Mouse (Mus musculus) kidney, embryonic 16.5 days (tissue): ENCODE results near the gene Efcab7. TPM values are rescaled to one million over a fixed set of nuclear protein-coding genes. Genes with fewer than 3 reads are reported as not detected.

Source experiments
- ATAC-seq: fragments of 200-750 bp; cut with Nextera tagmentation; 2 replicates; pipeline ENCODE4 v1.8.0; 2017; ENCODE audit warnings: moderate TSS enrichment; ENCODE audit not compliant: low FRiP score, low TSS enrichment
- H3K27ac ChIP-seq: fragments of 300-500 bp; sonication (generic); 2 replicates; pipeline ENCODE4 v1.5.1; 2014; ENCODE audit warnings: low read length
- H3K27me3 ChIP-seq: fragments of 300-500 bp; sonication (generic); 2 replicates; pipeline ENCODE4 v1.6.1; 2014; ENCODE audit warnings: low read length, control low read depth, mixed read lengths; ENCODE audit not compliant: insufficient read depth
- H3K36me3 ChIP-seq: fragments of 300-500 bp; sonication (generic); 2 replicates; pipeline ENCODE4 v1.6.1; 2014; ENCODE audit warnings: low read length, control low read depth, mixed read lengths; ENCODE audit not compliant: insufficient read depth
- H3K4me1 ChIP-seq: fragments of 300-500 bp; sonication (generic); 2 replicates; pipeline ENCODE4 v1.6.1; 2014; ENCODE audit warnings: low read length, control low read depth, mixed read lengths; ENCODE audit not compliant: insufficient read depth
- H3K4me2 ChIP-seq: fragments of 300-500 bp; sonication (generic); replicated peaks from 2 replicates; pipeline ENCODE4 v1.6.1; 2014; ENCODE audit warnings: low read depth, low read length
- H3K4me3 ChIP-seq: fragments of 300-500 bp; sonication (generic); 2 replicates; pipeline ENCODE4 v1.5.1; 2014; ENCODE audit warnings: mild to moderate bottlenecking, low read length
- H3K9ac ChIP-seq: fragments of 300-500 bp; sonication (generic); replicated peaks from 2 replicates; pipeline ENCODE4 v1.6.1; 2014; ENCODE audit warnings: low read length
- H3K9me3 ChIP-seq: fragments of 300-500 bp; sonication (generic); 2 replicates; pipeline ENCODE4 v1.6.1; 2016; ENCODE audit warnings: low read length, control low read depth
- WGBS: fragments of 180-500 bp; shearing (Covaris S2); extraction: QIAGEN DNeasy Blood & Tissue Kit; methylation state at CpG from one replicate; pipeline ENCODE4 v1.1.7; 2014; 5-methylcytosine and 5-hydroxymethylcytosine counted together
- polyA plus RNA-seq: library from polyadenylated mRNA; unstranded; fragments of >200 nt; fragmentation: Nextera tagmentation; extraction: Ambion mirVana; gene quantifications from 2 replicates; pipeline ENCODE4 v1.2.1, GENCODE M21; 2015

Efcab7 gene
- polyA plus RNA-seq, 1 experiment from 2014 or later, result 21.4 TPM

- no peaks in the 10 kb centered on the region for H3K27me3 ChIP-seq
- 72% methylated on average over 10 of the region's 10 CpGs for WGBS
- no peak overlapping the region for H3K9ac ChIP-seq
- no peak overlapping the region for H3K4me2 ChIP-seq
- H3K9me3 ChIP-seq, result no peaks in the 10 kb centered on the region
- H3K4me3 ChIP-seq, result no peak overlapping the region
- no peak for ATAC-seq
- H3K27ac ChIP-seq, result no peak overlapping the region
- H3K4me1 ChIP-seq, result no peaks in the 10 kb centered on the region
- no peaks in the 10 kb centered on the region for H3K36me3 ChIP-seq
These were observed 112.8 kb downstream of the Efcab7 start for GRCm38 (mm10) chr4:99941655-99942414.

- no peak overlapping the region for H3K27ac ChIP-seq
- 65% methylated on average over 2 of the region's 2 CpGs for WGBS
- H3K4me2 ChIP-seq, result no peak overlapping the region
- no peak for ATAC-seq
- H3K36me3 ChIP-seq, result no peaks in the 10 kb centered on the region
- H3K4me3 ChIP-seq, result no peak overlapping the region
- no peak overlapping the region for H3K9ac ChIP-seq
- H3K27me3 ChIP-seq, result no peaks in the 10 kb centered on the region
- no peaks in the 10 kb centered on the region for H3K4me1 ChIP-seq
- H3K9me3 ChIP-seq, result no peaks in the 10 kb centered on the region
These were observed 115.6 kb downstream of the Efcab7 start for GRCm38 (mm10) chr4:99944606-99945005.

GRCm38 (mm10) chr4:99945011-99945410 lies 116.0 kb downstream of the Efcab7 start:
- ATAC-seq, result no peak
- WGBS, result 87% methylated on average over 7 of the region's 7 CpGs

GRCm38 (mm10) chr4:99946516-99946915 lies 117.5 kb downstream of the Efcab7 start:
- Histone ChIP-seq H3K36me3 (no peaks in the 10 kb centered on the region), H3K27ac (no peak overlapping the region), H3K4me2 (no peak overlapping the region), H3K9me3 (no peaks in the 10 kb centered on the region), H3K27me3 (no peaks in the 10 kb centered on the region), H3K4me3 (no peak overlapping the region), H3K4me1 (no peaks in the 10 kb centered on the region), H3K9ac (no peak overlapping the region)
- WGBS, result 86% methylated on average over 2 of the region's 2 CpGs
- ATAC-seq, result no peak

More at GRCm38 (mm10) chr4:99945011-99945410, 116.0 kb downstream of the Efcab7 start:
- no peaks in the 10 kb centered on the region for H3K9me3 ChIP-seq
- H3K27me3 ChIP-seq, result no peaks in the 10 kb centered on the region
- H3K4me1 ChIP-seq, result no peaks in the 10 kb centered on the region
- H3K4me2 ChIP-seq, result no peak overlapping the region
- H3K4me3 ChIP-seq, result no peak overlapping the region
- no peaks in the 10 kb centered on the region for H3K36me3 ChIP-seq
- no peak overlapping the region for H3K27ac ChIP-seq
- H3K9ac ChIP-seq, result no peak overlapping the region

GRCm38 (mm10) chr4:99947192-99947591 lies 118.2 kb downstream of the Efcab7 start:
- Histone ChIP-seq H3K4me2 (no peak overlapping the region), H3K4me3 (no peak overlapping the region), H3K27ac (no peak overlapping the region), H3K4me1 (no peaks in the 10 kb centered on the region), H3K9me3 (no peaks in the 10 kb centered on the region), H3K27me3 (no peaks in the 10 kb centered on the region), H3K36me3 (no peaks in the 10 kb centered on the region), H3K9ac (no peak overlapping the region)
- no peak; the same call in 1 of the 2 replicates for ATAC-seq
- 78% methylated on average over 1 of the region's 1 CpGs for WGBS

- no peaks in the 10 kb centered on the region for H3K4me1 ChIP-seq
- H3K4me2 ChIP-seq, result no peak overlapping the region
- no peaks in the 10 kb centered on the region for H3K9me3 ChIP-seq
- H3K36me3 ChIP-seq, result no peaks in the 10 kb centered on the region
- H3K9ac ChIP-seq, result no peak overlapping the region
- 95% methylated on average over 1 of the region's 1 CpGs for WGBS
- no peaks in the 10 kb centered on the region for H3K27me3 ChIP-seq
- no peak for ATAC-seq
- no peak overlapping the region for H3K27ac ChIP-seq
- no peak overlapping the region for H3K4me3 ChIP-seq
These were observed 118.9 kb downstream of the Efcab7 start for GRCm38 (mm10) chr4:99947896-99948295.

- Histone ChIP-seq H3K4me2 (no peak overlapping the region), H3K27me3 (no peaks in the 10 kb centered on the region), H3K9ac (no peak overlapping the region), H3K27ac (no peak overlapping the region), H3K36me3 (no peaks in the 10 kb centered on the region), H3K9me3 (no peaks in the 10 kb centered on the region), H3K4me3 (no peak overlapping the region), H3K4me1 (0 out of 2 replicates have a peak, but pooled peaks cover 4% of the 10 kb centered on the region)
- 92% methylated on average over 2 of the region's 2 CpGs for WGBS
- no peak for ATAC-seq
These were observed 124.9 kb downstream of the Efcab7 start for GRCm38 (mm10) chr4:99953904-99954303.

GRCm38 (mm10) chr4:99955396-99955795 lies 126.4 kb downstream of the Efcab7 start:
- H3K27ac ChIP-seq, result no peak overlapping the region
- H3K9ac ChIP-seq, result no peak overlapping the region
- no peak overlapping the region for H3K4me3 ChIP-seq
- H3K36me3 ChIP-seq, result no peaks in the 10 kb centered on the region
- no peaks in the 10 kb centered on the region for H3K27me3 ChIP-seq
- no peak for ATAC-seq
- H3K4me2 ChIP-seq, result no peak overlapping the region
- no peaks in the 10 kb centered on the region for H3K9me3 ChIP-seq
- H3K4me1 ChIP-seq, result 0 out of 2 replicates have a peak, but pooled peaks cover 4% of the 10 kb centered on the region
- WGBS, result 59% methylated on average over 10 of the region's 10 CpGs

GRCm38 (mm10) chr4:99957186-99957585 lies 128.2 kb downstream of the Efcab7 start:
- no peak for ATAC-seq
- Histone ChIP-seq H3K36me3 (no peaks in the 10 kb centered on the region), H3K27me3 (no peaks in the 10 kb centered on the region), H3K9me3 (no peaks in the 10 kb centered on the region), H3K27ac (no peak overlapping the region), H3K9ac (no peak overlapping the region), H3K4me2 (no peak overlapping the region), H3K4me1 (0 out of 2 replicates have a peak, but pooled peaks cover 4% of the 10 kb centered on the region), H3K4me3 (no peak overlapping the region)
- WGBS, result 90% methylated on average over 4 of the region's 4 CpGs

- no peaks in the 10 kb centered on the region for H3K27me3 ChIP-seq
- no peaks in the 10 kb centered on the region for H3K9me3 ChIP-seq
- 0 out of 2 replicates have a peak, but pooled peaks cover 4% of the 10 kb centered on the region for H3K4me1 ChIP-seq
- no peak overlapping the region for H3K9ac ChIP-seq
- no peaks in the 10 kb centered on the region for H3K36me3 ChIP-seq
- 84% methylated on average over 7 of the region's 7 CpGs for WGBS
- H3K4me2 ChIP-seq, result no peak overlapping the region
- no peak overlapping the region for H3K4me3 ChIP-seq
- H3K27ac ChIP-seq, result no peak overlapping the region
- ATAC-seq, result no peak
These were observed 129.3 kb downstream of the Efcab7 start for GRCm38 (mm10) chr4:99958084-99958815.
